Mouse (Mus musculus) kidney, embryonic 16.5 days (tissue): ENCODE results near the gene Milr1. TPM values are rescaled to one million over a fixed set of nuclear protein-coding genes. Genes with fewer than 3 reads are reported as not detected.

Experiments used
- ATAC-seq: fragments of 200-750 bp; cut with Nextera tagmentation; 2 replicates; pipeline ENCODE4 v1.8.0; 2017; ENCODE audit warnings: moderate TSS enrichment; ENCODE audit not compliant: low FRiP score, low TSS enrichment
- H3K27ac ChIP-seq: fragments of 300-500 bp; sonication (generic); 2 replicates; pipeline ENCODE4 v1.5.1; 2014; ENCODE audit warnings: low read length
- H3K27me3 ChIP-seq: fragments of 300-500 bp; sonication (generic); 2 replicates; pipeline ENCODE4 v1.6.1; 2014; ENCODE audit warnings: low read length, control low read depth, mixed read lengths; ENCODE audit not compliant: insufficient read depth
- H3K36me3 ChIP-seq: fragments of 300-500 bp; sonication (generic); 2 replicates; pipeline ENCODE4 v1.6.1; 2014; ENCODE audit warnings: low read length, control low read depth, mixed read lengths; ENCODE audit not compliant: insufficient read depth
- H3K4me1 ChIP-seq: fragments of 300-500 bp; sonication (generic); 2 replicates; pipeline ENCODE4 v1.6.1; 2014; ENCODE audit warnings: low read length, control low read depth, mixed read lengths; ENCODE audit not compliant: insufficient read depth
- H3K4me2 ChIP-seq: fragments of 300-500 bp; sonication (generic); replicated peaks from 2 replicates; pipeline ENCODE4 v1.6.1; 2014; ENCODE audit warnings: low read depth, low read length
- H3K4me3 ChIP-seq: fragments of 300-500 bp; sonication (generic); 2 replicates; pipeline ENCODE4 v1.5.1; 2014; ENCODE audit warnings: mild to moderate bottlenecking, low read length
- H3K9ac ChIP-seq: fragments of 300-500 bp; sonication (generic); replicated peaks from 2 replicates; pipeline ENCODE4 v1.6.1; 2014; ENCODE audit warnings: low read length
- H3K9me3 ChIP-seq: fragments of 300-500 bp; sonication (generic); 2 replicates; pipeline ENCODE4 v1.6.1; 2016; ENCODE audit warnings: low read length, control low read depth
- WGBS: fragments of 180-500 bp; shearing (Covaris S2); extraction: QIAGEN DNeasy Blood & Tissue Kit; methylation state at CpG from one replicate; pipeline ENCODE4 v1.1.7; 2014; 5-methylcytosine and 5-hydroxymethylcytosine counted together
- polyA plus RNA-seq: library from polyadenylated mRNA; unstranded; fragments of >200 nt; fragmentation: Nextera tagmentation; extraction: Ambion mirVana; gene quantifications from 2 replicates; pipeline ENCODE4 v1.2.1, GENCODE M21; 2015

Milr1 gene
- polyA plus RNA-seq, 1 experiment from 2014 or later: 1.2 TPM

DNA sequence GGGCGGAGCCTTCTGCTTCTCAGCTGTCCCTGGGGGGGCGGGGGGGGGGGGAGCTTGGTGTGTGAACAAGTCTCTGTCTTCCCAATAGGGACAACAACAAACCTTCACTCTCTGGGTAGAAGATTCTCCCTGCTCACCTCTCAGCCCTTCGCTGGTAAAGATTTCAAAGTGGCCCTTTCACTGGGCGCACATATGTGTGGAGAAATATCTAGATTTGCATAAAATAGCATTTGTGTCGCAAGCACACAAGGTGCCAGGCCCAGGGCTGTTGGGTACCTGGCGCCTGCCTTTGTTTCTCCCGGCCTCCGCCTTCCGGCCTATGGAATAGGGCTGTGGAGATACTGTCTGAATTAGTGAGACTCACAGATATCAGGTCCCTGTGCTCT is 11.8 kb downstream of the Milr1 start:
- 0 out of 2 replicates have a peak, but pooled peaks have one; percentile 5 for ATAC-seq
- Histone ChIP-seq H3K4me1 (peaks cover 16% of the 10 kb centered on the region), H3K9ac (peak overlapping the region; percentile 34; the same call in 1 of the 2 replicates), H3K36me3 (peaks cover 21% of the 10 kb centered on the region), H3K4me3 (no peak overlapping the region), H3K4me2 (no peak overlapping the region), H3K27ac (peak overlapping the region; percentile 79), H3K9me3 (peaks cover 3% of the 10 kb centered on the region; the same call in 1 of the 2 replicates), H3K27me3 (no peaks in the 10 kb centered on the region)
- 72% methylated on average over 9 of the region's 9 CpGs for WGBS

DNA sequence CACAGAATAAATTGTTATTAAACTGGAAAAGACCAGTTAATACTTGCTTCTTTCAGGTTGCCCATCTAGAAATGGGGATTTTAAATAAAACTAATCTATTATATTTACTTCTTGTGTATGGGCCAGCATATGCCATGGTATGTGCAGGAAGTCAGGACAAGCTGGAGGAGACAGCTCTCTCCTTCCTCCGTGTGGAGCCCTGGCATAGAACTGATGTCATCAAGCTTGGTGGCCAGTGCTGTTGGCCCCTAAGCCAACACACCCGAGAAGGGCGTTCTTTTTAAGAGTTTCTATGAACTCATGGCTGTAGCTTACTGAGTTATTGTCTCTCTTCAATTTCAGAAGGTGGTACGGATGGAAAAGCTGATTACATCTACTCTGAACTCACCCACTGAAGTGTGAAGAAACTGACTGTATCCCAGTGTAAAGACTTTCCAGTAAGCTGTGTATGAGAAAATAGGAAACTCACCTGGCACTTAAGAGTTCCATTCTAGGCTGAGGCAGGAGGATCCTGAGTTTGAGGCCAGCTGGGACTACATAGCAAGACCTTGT is 15.7 kb downstream of the Milr1 start:
- no peak overlapping the region for H3K9ac ChIP-seq
- no peaks in the 10 kb centered on the region for H3K27me3 ChIP-seq
- no peak for ATAC-seq
- peaks cover 13% of the 10 kb centered on the region for H3K4me1 ChIP-seq
- no peak overlapping the region for H3K27ac ChIP-seq
- peaks cover 52% of the 10 kb centered on the region for H3K36me3 ChIP-seq
- no peak overlapping the region for H3K4me2 ChIP-seq
- H3K4me3 ChIP-seq: no peak overlapping the region
- 78% methylated on average over 4 of the region's 4 CpGs for WGBS
- H3K9me3 ChIP-seq: peaks cover 5% of the 10 kb centered on the region; the same call in 1 of the 2 replicates

DNA sequence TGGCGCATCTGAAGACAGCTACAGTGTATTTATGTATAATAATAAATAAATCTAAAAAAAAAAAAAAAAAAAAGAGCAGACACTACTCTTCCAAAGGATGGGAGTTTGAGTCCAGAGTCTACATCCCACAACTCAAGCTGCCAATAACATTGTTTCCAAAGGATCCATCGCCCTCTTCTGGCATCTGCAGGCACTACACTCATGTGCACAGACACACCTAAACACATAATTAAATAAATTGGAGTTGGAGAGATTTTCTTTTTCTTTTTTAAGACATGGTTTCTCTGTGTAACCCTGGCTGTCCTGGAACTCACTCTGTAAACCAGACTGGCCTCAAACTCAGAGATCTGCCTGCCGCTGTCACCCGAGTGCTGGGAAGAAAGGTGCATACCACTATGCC is 16.5 kb downstream of the Milr1 start:
- Histone ChIP-seq H3K4me2 (no peak overlapping the region), H3K27me3 (no peaks in the 10 kb centered on the region), H3K9me3 (peaks cover 5% of the 10 kb centered on the region; the same call in 1 of the 2 replicates), H3K4me1 (peaks cover 7% of the 10 kb centered on the region), H3K4me3 (no peak overlapping the region), H3K36me3 (peaks cover 58% of the 10 kb centered on the region), H3K9ac (no peak overlapping the region), H3K27ac (no peak overlapping the region)
- no peak for ATAC-seq
- WGBS: 89% methylated on average over 4 of the region's 4 CpGs

DNA sequence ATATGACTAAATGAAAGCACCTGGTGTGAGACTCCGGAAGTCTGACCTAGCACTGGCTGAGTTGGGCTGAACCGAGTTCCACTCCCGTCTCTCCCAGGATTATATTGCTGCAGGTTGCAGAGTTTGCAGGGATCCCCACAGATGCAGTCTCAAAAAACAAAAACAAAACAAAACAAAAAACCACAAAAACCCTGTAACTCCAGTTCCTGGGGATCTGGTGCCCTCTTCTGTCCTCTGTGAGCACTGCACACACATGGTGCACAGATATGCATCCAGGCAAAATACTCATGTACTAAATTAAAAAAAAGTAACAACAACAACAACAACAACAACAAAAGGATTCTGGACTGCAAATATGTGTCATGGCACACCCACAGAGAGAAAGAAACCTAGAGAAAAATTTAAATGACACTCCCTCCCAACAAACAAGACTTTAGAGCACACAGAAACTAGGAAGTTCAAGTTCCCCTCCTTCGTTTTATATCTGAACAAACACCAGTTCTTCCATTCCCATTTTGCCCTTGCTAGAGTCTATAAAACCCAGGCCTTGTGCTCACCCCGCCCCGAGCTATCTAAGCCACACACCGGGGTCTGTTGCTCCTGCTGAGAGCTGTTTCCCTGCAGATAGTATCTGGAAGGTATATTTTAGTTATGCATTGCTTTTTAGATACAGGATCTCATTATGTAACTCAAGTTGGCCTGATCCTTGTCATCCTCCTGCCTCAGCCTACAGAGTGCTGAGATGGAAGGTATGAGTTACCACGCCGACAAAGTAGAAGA is 19.4 kb downstream of the Milr1 start:
- Histone ChIP-seq H3K27ac (no peak overlapping the region), H3K4me2 (no peak overlapping the region), H3K4me1 (no peaks in the 10 kb centered on the region), H3K4me3 (no peak overlapping the region), H3K36me3 (peaks cover 83% of the 10 kb centered on the region), H3K9me3 (peaks cover 5% of the 10 kb centered on the region; the same call in 1 of the 2 replicates), H3K27me3 (no peaks in the 10 kb centered on the region), H3K9ac (no peak overlapping the region)
- WGBS: 96% methylated on average over 9 of the region's 9 CpGs
- no peak for ATAC-seq

DNA sequence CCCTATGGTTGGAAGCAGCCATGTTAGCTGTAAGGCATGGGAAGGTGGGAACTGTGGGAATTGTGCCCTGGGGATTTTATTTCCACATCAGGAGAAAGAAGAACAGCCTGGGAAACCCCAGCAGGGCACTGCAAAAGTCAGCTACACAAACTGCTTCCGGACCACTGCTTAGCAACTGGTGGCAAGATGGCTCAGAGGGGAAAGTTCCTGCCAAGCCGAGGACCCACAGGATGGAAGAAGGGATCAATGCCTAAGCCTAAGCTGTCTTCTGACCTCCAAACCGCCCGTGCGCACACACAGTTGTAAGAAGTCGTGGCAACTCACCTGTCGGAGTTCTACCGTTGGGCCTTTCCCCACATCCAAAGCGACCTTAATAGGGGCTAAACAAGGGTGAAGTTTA is 22.0 kb downstream of the Milr1 start:
- H3K4me1 ChIP-seq: no peaks in the 10 kb centered on the region; the same call in 1 of the 2 replicates
- H3K36me3 ChIP-seq: peaks cover 64% of the 10 kb centered on the region
- H3K9ac ChIP-seq: no peak overlapping the region
- no peaks in the 10 kb centered on the region; the same call in 1 of the 2 replicates for H3K9me3 ChIP-seq
- ATAC-seq: no peak
- H3K4me3 ChIP-seq: no peak overlapping the region
- H3K27me3 ChIP-seq: no peaks in the 10 kb centered on the region
- 93% methylated on average over 9 of the region's 9 CpGs for WGBS
- no peak overlapping the region for H3K27ac ChIP-seq
- H3K4me2 ChIP-seq: no peak overlapping the region

DNA sequence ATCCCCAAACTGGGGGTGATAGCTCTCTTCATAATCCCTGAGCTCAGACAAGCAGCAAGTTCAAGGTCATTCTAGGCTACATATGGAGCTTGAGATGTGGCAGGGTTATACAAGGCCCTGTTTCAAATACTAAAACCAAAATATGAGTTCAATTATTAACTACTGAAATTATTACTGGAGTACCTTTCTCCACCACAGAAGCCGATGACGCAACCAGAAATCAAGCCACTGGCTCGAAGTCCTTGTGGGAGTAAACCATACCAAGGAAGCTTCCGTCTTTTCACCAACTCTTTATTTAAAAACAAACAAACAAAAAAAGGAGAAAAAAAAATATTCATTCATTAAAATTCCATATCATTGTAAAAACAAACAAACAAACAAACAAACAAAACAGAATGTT is 25.9 kb downstream of the Milr1 start:
- Histone ChIP-seq H3K27me3 (no peaks in the 10 kb centered on the region), H3K4me2 (no peak overlapping the region), H3K9me3 (no peaks in the 10 kb centered on the region), H3K4me3 (no peak overlapping the region), H3K36me3 (peaks cover 50% of the 10 kb centered on the region), H3K9ac (no peak overlapping the region), H3K27ac (no peak overlapping the region), H3K4me1 (peaks cover 11% of the 10 kb centered on the region; the same call in 1 of the 2 replicates)
- WGBS: 84% methylated on average over 4 of the region's 4 CpGs
- ATAC-seq: no peak

DNA sequence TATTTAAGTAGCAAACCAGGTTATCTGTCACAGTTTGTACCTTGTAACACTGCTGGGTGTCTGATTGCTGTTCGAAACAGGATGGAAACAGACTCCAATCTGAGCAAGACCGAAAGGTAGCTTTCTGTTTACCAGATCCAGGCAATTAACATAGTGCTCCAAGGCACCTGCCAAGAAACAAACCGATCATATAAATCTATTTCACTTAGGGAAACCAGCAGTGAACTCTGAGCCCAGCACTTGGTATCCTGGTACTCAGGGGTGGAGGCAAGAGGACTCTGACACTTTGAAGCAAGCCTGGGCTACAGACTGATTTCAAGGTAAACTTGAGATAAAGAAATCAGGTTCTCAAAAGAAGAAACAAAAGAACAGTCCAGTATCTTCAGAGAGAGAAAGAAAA is 26.4 kb downstream of the Milr1 start:
- Histone ChIP-seq H3K9ac (no peak overlapping the region), H3K36me3 (peaks cover 50% of the 10 kb centered on the region), H3K27me3 (no peaks in the 10 kb centered on the region), H3K4me2 (no peak overlapping the region), H3K4me1 (peaks cover 11% of the 10 kb centered on the region; the same call in 1 of the 2 replicates), H3K27ac (no peak overlapping the region), H3K4me3 (no peak overlapping the region), H3K9me3 (no peaks in the 10 kb centered on the region)
- ATAC-seq: no peak
- WGBS: 86% methylated on average over 3 of the region's 3 CpGs

DNA sequence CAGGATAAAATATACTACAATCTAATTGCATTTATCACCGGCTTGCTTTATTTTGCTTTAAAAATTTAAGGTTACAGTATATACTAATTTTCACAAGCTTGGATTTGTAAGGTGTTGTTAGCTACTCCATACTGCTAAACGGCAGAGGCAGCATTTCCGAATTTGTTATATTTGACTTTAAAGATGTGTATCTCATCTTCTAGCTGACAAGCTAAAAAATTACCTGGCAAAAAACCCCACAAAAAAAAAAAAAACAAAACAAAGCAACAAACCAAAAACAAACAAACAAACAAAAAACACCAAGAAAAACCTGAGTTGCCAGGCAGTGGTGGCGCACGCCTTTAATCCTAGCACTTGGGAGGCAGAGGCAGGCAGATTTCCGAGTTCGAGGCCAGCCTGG is 27.1 kb downstream of the Milr1 start:
- Histone ChIP-seq H3K36me3 (peaks cover 53% of the 10 kb centered on the region), H3K9me3 (no peaks in the 10 kb centered on the region), H3K27ac (no peak overlapping the region), H3K4me2 (peak overlapping the region; percentile 71), H3K9ac (no peak overlapping the region), H3K4me1 (peaks cover 11% of the 10 kb centered on the region; the same call in 1 of the 2 replicates), H3K27me3 (no peaks in the 10 kb centered on the region), H3K4me3 (0 out of 2 replicates have a peak overlapping the region, but pooled peaks have one; percentile 61)
- 84% methylated on average over 7 of the region's 7 CpGs for WGBS
- no peak for ATAC-seq

DNA sequence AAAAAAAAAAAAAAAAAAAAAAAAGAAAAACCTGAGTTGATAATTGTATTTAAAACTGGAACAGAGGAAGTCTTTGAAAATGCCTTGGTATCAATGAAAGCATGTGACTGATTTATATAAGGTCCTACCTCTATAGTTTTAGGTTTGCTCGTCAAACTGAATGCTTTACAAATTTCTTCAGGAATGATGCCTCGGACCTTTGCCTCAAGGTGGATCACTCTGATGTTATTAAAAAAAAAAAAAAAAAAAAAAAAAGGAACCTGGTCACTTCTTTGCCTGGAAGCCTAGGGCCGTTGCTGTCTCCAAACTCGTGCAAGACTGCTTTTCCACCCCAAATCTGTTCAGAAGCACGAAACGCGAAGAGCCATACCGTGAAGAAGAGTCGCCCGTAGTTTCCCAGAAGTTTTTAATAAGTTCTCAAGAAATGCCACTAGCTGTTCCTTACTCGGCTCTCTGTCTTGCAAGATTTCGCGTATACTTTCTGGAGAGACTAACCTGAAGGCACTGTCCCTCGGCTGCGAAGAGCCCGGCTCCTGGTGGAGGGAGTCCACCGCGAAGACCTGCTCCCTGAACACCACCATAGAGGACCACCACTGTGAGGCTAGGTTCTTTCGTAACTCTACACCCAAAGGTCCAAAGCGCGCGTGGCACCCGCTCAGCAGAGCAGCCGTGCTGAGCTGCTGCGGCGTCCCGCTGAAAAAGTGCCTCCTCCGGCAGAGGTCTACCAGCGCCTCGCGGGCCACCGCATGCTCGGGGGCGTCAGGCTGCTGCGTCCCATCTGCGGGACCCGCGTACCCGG is 27.8 kb downstream of the Milr1 start:
- Histone ChIP-seq H3K9me3 (no peaks in the 10 kb centered on the region), H3K9ac (peak overlapping the region; percentile 80), H3K27me3 (no peaks in the 10 kb centered on the region), H3K27ac (peak overlapping the region; percentile 95), H3K36me3 (peaks cover 53% of the 10 kb centered on the region), H3K4me1 (peaks cover 11% of the 10 kb centered on the region; the same call in 1 of the 2 replicates), H3K4me3 (peak overlapping the region; percentile 61), H3K4me2 (peak overlapping the region; percentile 71)
- ATAC-seq: peak; percentile 83
- WGBS: under 1% methylated on average over 39 of the region's 39 CpGs
